8 mouse cellular contexts compared by ENCODE assay signal in the genomic region with DNA sequence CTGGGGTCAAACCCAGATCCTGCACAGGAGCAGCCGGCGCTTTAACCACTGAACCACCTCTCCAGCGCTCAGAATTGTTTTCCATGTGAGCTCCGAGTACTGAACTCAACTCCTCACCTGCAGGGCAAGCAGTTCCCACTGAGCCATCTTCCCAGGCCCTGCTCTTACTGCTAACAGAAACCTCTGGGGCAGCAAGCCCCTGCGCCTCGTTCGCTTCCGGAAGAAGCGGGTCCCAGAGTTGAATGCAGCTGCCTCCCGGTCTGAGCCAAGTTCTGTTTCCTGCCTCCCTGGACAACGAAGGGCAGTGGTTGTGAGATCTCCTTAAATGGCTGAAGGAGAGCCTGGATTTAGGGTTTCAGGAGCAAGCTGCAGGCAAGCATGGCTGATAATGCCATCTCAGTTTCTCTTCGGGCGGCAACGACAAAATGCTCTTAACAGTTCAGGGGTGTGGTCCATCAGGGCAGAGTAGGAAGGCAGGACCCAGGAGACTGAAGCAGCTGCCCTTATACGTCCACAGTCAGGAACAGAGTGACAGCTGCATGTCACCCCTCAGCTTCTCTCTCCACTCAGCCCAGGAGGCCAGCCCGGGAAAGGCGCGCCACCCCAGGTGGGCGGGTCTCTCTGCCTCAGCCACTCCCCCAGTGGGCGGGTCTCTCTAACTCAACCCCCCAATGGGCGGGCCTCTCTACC.
DNase-seq lines count a peak whose midpoint lies in the region; ATAC-seq and TF ChIP-seq lines count a peak whose summit lies in the region.

No protein-coding gene starts in this region.

- peak overlapping the region; percentile 34 for H3K9ac ChIP-seq in heart, postnatal 0 days (replicated peaks; ENCODE audit: low read depth, low read length)

- WGBS in heart, postnatal 0 days, result 5% methylated on average over 21 of the region's 21 CpGs

- H3K4me1 ChIP-seq in heart, postnatal 0 days (ENCODE audit: control insufficient read depth, insufficient read depth), result no peaks in the 10 kb centered on the region
- peaks cover 37% of the 10 kb centered on the region for H3K4me1 ChIP-seq in megakaryocyte, embryonic 14.5 days

- no peaks in the 10 kb centered on the region for H3K36me3 ChIP-seq in heart, postnatal 0 days (replicated peaks; ENCODE audit: control insufficient read depth, insufficient read depth, low read length)
- H3K36me3 ChIP-seq in megakaryocyte, embryonic 14.5 days (replicated peaks; ENCODE audit: low read length), result no peaks in the 10 kb centered on the region

- H3K27me3 ChIP-seq in heart, postnatal 0 days (ENCODE audit: control insufficient read depth, insufficient read depth, low read length), result no peaks in the 10 kb centered on the region
- H3K27me3 ChIP-seq in megakaryocyte, embryonic 14.5 days (replicated peaks), result peaks cover 14% of the 10 kb centered on the region

- no peak for TF ChIP-seq EP300 in heart, postnatal 0 days (IDR thresholded peaks at IDR 0.05; ENCODE audit: low read depth)

- ATAC-seq in erythroid progenitor cell, adult 5-6 weeks (replicated peaks; ENCODE audit: low FRiP score, poor library complexity, severe bottlenecking), result peak; percentile 95
- ATAC-seq in heart, postnatal 0 days (ENCODE audit: insufficient read depth, low read depth), result peak; percentile 87

- peak overlapping the region; percentile 70 for H3K4me2 ChIP-seq in heart, postnatal 0 days (ENCODE audit: low read depth, low read length)

- no peaks in the 10 kb centered on the region for H3K9me3 ChIP-seq in heart, postnatal 0 days (replicated peaks; ENCODE audit: control insufficient read depth, low read length)
- H3K9me3 ChIP-seq in megakaryocyte, embryonic 14.5 days, result peaks cover 5% of the 10 kb centered on the region; the same call in 1 of the 2 replicates

- TF ChIP-seq CTCF in heart, postnatal 0 days (IDR thresholded peaks at IDR 0.05; ENCODE audit: low read depth), result no peak

- peak overlapping the region; percentile 54 for H3K4me3 ChIP-seq in heart, postnatal 0 days (ENCODE audit: low read depth, low read length)
- H3K4me3 ChIP-seq in megakaryocyte, embryonic 14.5 days (replicated peaks), result peak overlapping the region; percentile 95

- H3K27ac ChIP-seq in heart, postnatal 0 days (ENCODE audit: low read depth), result peak overlapping the region; percentile 21; the same call in 1 of the 2 replicates

- DNase-seq in CD8-positive naive resting alpha-beta T cell, adult 2 months (ENCODE audit: low read depth in 2 of 2, low spot score in 2 of 2), result peak; percentile 61 to 80
- DNase-seq in adrenal gland, adult 18-20 months (ENCODE audit: low spot score in 2 of 2), result peak; percentile 55 to 62
- DNase-seq in heart, postnatal 0 days (ENCODE audit: low spot score), result peak; percentile 61
- peak; percentile 82 to 86 for DNase-seq in kidney, postnatal 25 days
- DNase-seq in spleen, adult 18-20 months, result peak; percentile 66 to 78
- DNase-seq in frontal cortex, postnatal 14 days (ENCODE audit: low spot score in 2 of 2), result no peak

Comparison
In these comparisons a context has a peak if more than half of its experiments do, and no peak if none do; other contexts are left out.
1. DNase-seq: peak in CD8-positive naive resting alpha-beta T cell, adult 2 months (2 of 2), adrenal gland, adult 18-20 months (2 of 2), heart, postnatal 0 days (single experiment), kidney, postnatal 25 days (2 of 2) and spleen, adult 18-20 months (2 of 2); none in frontal cortex, postnatal 14 days (0 of 2).